11 mouse cellular contexts compared by ENCODE assay signal in genomic region chr7:135861409-135861805, GRCm38 (mm10).
DNase-seq lines count a peak whose midpoint lies in the region; ATAC-seq and TF ChIP-seq lines count a peak whose summit lies in the region.
"Had no signal": no experiment of that assay in that cellular context is flagged by ENCODE, and none has a peak within 500 bp of the region (broad histone marks: within the 10 kb centered on the region; RNA-seq: fewer than 3 reads in every experiment).

No protein-coding gene starts in this region.

- TF ChIP-seq POLR2A in kidney, adult 2 months (IDR thresholded peaks at IDR 0.05; ENCODE audit: low read depth, low read length): no peak

- 46% methylated on average over 7 of the region's 7 CpGs for WGBS in kidney, adult 2 months

- H3K36me3 ChIP-seq in kidney, adult 2 months (ENCODE audit: control insufficient read depth, insufficient read depth, low read length): no peaks in the 10 kb centered on the region
- H3K36me3 ChIP-seq: midbrain, embryonic 12.5 days had no signal

- no peaks in the 10 kb centered on the region for H3K4me1 ChIP-seq in kidney, adult 2 months (ENCODE audit: control insufficient read depth, insufficient read depth, low read length)

- in situ Hi-C loops in Patski (cut with MboI; ENCODE audit: low pct_unique_long_range_greater_than_20kb): no loop called here

- CTCF ChIA-PET in Patski (lab: Charles Lee): no interaction called here

- no peaks in the 10 kb centered on the region for H3K27me3 ChIP-seq in Patski
- no peaks in the 10 kb centered on the region for H3K27me3 ChIP-seq in kidney, adult 2 months (replicated peaks; ENCODE audit: control insufficient read depth, insufficient read depth, low read length)

- no peak overlapping the region for H3K27ac ChIP-seq in kidney, adult 2 months (ENCODE audit: insufficient read depth, low read depth, low read length)
- H3K27ac ChIP-seq: midbrain, embryonic 12.5 days had no signal

- POLR2A ChIA-PET in Patski (lab: Charles Lee): no interaction called here

- H3K4me3 ChIP-seq in kidney, adult 2 months (ENCODE audit: insufficient read depth, low read depth, low read length): no peak overlapping the region
- H3K4me3 ChIP-seq: erythroblast, embryonic 14.5 days; midbrain, embryonic 12.5 days had no signal

- no peak for TF ChIP-seq CTCF in Patski (IDR thresholded peaks at IDR 0.05)
- no peak for TF ChIP-seq CTCF in kidney, adult 2 months (conservative IDR thresholded peaks at IDR 0.05; ENCODE audit: insufficient read depth, insufficient read length, low read depth, low read length)

- peak; percentile 1 for ATAC-seq in Patski
- no peak for ATAC-seq in megakaryocyte-erythroid progenitor cell, adult 5-6 weeks (replicated peaks; ENCODE audit: low FRiP score, low TSS enrichment, poor library complexity, severe bottlenecking)

- DNase-seq in adrenal gland, postnatal 10 days: peak; percentile 20
- no peak for DNase-seq in adrenal gland, postnatal 25 days
- no peak for DNase-seq in Patski (ENCODE audit: low read depth, low spot score)
- DNase-seq in kidney, adult 2 months: peak; percentile 71
- peak; percentile 38 for DNase-seq in lung, postnatal 10 days
- DNase-seq in ovary, postnatal 10 days (ENCODE audit: low spot score): no peak
- DNase-seq in urinary bladder, postnatal 14 days (ENCODE audit: low spot score): no peak
- DNase-seq: thymus, postnatal 36 days had no signal

Comparison
In these comparisons a context has a peak if more than half of its experiments do, and no peak if none do; other contexts are left out.
1. DNase-seq: peak in adrenal gland, postnatal 10 days (single experiment), kidney, adult 2 months (single experiment) and lung, postnatal 10 days (single experiment); none in adrenal gland, postnatal 25 days (single experiment), Patski (single experiment), ovary, postnatal 10 days (single experiment) and urinary bladder, postnatal 14 days (single experiment).